Mouse (Mus musculus) E14TG2a.4 (cell line): ENCODE measurements around the gene Myl7.
"Not testable (repeated sequence)": the region's sequence is repeated elsewhere in the genome, so short reads cannot be mapped to it uniquely, and the experiment has no call there.

Source experiments
- H3K27me3 ChIP-seq: 2 replicates; pipeline ENCODE4 v1.6.1; 2014; ENCODE audit warnings: low read length, control low read depth; ENCODE audit not compliant: insufficient read depth
- H3K36me3 ChIP-seq: 2 replicates; pipeline ENCODE4 v1.6.1; 2014; ENCODE audit warnings: low read length, control low read depth; ENCODE audit not compliant: insufficient read depth
- H3K4me1 ChIP-seq: replicated peaks from 2 replicates; pipeline ENCODE4 v1.6.1; 2014; ENCODE audit warnings: low read depth, low read length, control low read depth
- H3K4me3 ChIP-seq: replicated peaks from 2 replicates; pipeline ENCODE4 v1.5.1; 2014; ENCODE audit warnings: mild to moderate bottlenecking, low read length
- H3K9me3 ChIP-seq: 2 replicates; pipeline ENCODE4 v1.6.1; 2014; ENCODE audit warnings: low read length, control low read depth
- CTCF ChIP-seq: conservative IDR thresholded peaks from 2 replicates; pipeline ENCODE4 v1.5.1; 2014; ENCODE audit warnings: low read length
- NANOG ChIP-seq: IDR thresholded peaks from 2 replicates; pipeline ENCODE4 v1.6.1; 2014; ENCODE audit warnings: borderline replicate concordance, low read length, mixed read lengths
- POU5F1 ChIP-seq: IDR thresholded peaks from 2 replicates; pipeline ENCODE4 v1.6.1; 2014; ENCODE audit warnings: low read length, borderline replicate concordance

Myl7 gene

GRCm38 (mm10) chr11:5898531-5898930, at the start of gene Myl7:
Myl7 (minus strand) TSS chr11:5898782.
- H3K36me3 ChIP-seq = no peaks in the 10 kb centered on the region
- H3K9me3 ChIP-seq = no peaks in the 10 kb centered on the region
- H3K4me3 ChIP-seq = peak within 1 kb of the TSS; percentile 75
- peaks cover 86% of the 10 kb centered on the region for H3K27me3 ChIP-seq
- H3K4me1 ChIP-seq = peaks cover 73% of the 10 kb centered on the region
- TF ChIP-seq POU5F1 (no peak), CTCF (no peak), NANOG (no peak)

DNA sequence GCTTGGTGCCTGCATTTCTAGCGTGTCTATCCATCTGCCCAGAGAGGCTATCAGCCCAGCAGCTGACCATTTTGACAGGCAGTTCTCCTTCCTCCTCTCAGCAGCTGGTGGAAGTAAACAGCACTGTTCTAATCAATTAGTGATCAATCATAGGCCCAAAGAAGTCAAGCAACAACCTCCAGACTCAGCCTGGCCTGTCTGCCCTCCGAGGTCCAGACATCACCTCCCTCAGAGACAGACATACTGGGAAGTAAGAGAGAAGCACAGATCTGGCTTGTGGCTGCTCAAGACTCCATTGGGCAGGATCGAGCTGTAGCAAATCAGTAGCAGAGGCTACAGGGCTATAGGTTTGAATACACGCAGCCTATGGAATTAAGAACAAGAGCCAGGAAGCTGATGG, 49.2 kb upstream of the Myl7 start:
- Histone ChIP-seq H3K4me1 (peaks cover 62% of the 10 kb centered on the region), H3K9me3 (peaks cover 21% of the 10 kb centered on the region), H3K27me3 (no peaks in the 10 kb centered on the region), H3K36me3 (no peaks in the 10 kb centered on the region), H3K4me3 (no peak overlapping the region)
- TF ChIP-seq CTCF (no peak), POU5F1 (no peak), NANOG (no peak)

- peaks cover 21% of the 10 kb centered on the region for H3K9me3 ChIP-seq
- no peak overlapping the region for H3K4me3 ChIP-seq
- no peaks in the 10 kb centered on the region for H3K36me3 ChIP-seq
- TF ChIP-seq NANOG = no peak
- TF ChIP-seq POU5F1 = no peak
- no peak for TF ChIP-seq CTCF
- H3K27me3 ChIP-seq = no peaks in the 10 kb centered on the region
- H3K4me1 ChIP-seq = peaks cover 83% of the 10 kb centered on the region
Measured at GRCm38 (mm10) chr11:5945096-5945495, 46.5 kb upstream of the Myl7 start.

- TF ChIP-seq POU5F1 = peak; percentile 60; the same call in 1 of the 2 replicates
- no peak for TF ChIP-seq NANOG
- Histone ChIP-seq H3K9me3 (peaks cover 36% of the 10 kb centered on the region), H3K36me3 (no peaks in the 10 kb centered on the region), H3K4me1 (peaks cover 70% of the 10 kb centered on the region), H3K27me3 (no peaks in the 10 kb centered on the region), H3K4me3 (peak overlapping the region; percentile 24)
Measured at GRCm38 (mm10) chr11:5942966-5943365, 44.4 kb upstream of the Myl7 start.

- not testable (repeated sequence) for H3K4me1 ChIP-seq, H3K27me3 ChIP-seq, H3K36me3 ChIP-seq, H3K4me3 ChIP-seq
- H3K9me3 ChIP-seq = peaks cover 77% of the 10 kb centered on the region
Measured at GRCm38 (mm10) chr11:5934531-5934930, 35.9 kb upstream of the Myl7 start.

DNA sequence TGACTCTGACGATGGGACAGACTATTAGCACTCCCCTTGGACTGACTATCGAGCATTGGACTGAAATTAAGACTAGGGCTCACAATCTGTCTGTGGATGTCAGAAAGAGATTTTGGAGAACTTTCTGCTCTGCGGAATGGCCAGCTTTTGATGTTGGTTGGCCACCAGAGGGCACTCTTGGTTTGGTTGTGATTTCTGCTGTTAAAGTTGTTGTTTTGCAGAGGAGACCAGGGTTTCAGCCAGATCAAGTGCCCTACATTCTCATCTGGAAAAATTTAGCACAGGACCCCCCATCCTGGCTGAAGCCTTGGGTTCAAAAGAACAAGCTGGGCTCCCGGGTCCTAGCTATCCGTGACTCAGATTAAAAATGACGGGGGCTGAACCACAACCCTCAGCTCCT, 33.4 kb upstream of the Myl7 start:
- peaks cover 75% of the 10 kb centered on the region for H3K9me3 ChIP-seq
- not testable (repeated sequence) for H3K4me3 ChIP-seq, H3K4me1 ChIP-seq, H3K36me3 ChIP-seq, H3K27me3 ChIP-seq
- TF ChIP-seq CTCF = peak; percentile 6; the same call in 1 of the 2 replicates

- Histone ChIP-seq H3K36me3 (no peaks in the 10 kb centered on the region; the same call in 1 of the 2 replicates), H3K4me1 (no peaks in the 10 kb centered on the region), H3K27me3 (no peaks in the 10 kb centered on the region), H3K9me3 (peaks cover 64% of the 10 kb centered on the region), H3K4me3 (no peak overlapping the region)
- TF ChIP-seq POU5F1 (no peak), NANOG (no peak), CTCF (no peak)
Measured at GRCm38 (mm10) chr11:5930578-5930977, 32.0 kb upstream of the Myl7 start.

GRCm38 (mm10) chr11:5926696-5927220, 28.2 kb upstream of the Myl7 start:
- Histone ChIP-seq H3K36me3 (no peaks in the 10 kb centered on the region), H3K4me1 (peaks cover 9% of the 10 kb centered on the region), H3K9me3 (peaks cover 30% of the 10 kb centered on the region), H3K4me3 (no peak overlapping the region), H3K27me3 (no peaks in the 10 kb centered on the region)
- TF ChIP-seq NANOG = no peak
- TF ChIP-seq CTCF = no peak

DNA sequence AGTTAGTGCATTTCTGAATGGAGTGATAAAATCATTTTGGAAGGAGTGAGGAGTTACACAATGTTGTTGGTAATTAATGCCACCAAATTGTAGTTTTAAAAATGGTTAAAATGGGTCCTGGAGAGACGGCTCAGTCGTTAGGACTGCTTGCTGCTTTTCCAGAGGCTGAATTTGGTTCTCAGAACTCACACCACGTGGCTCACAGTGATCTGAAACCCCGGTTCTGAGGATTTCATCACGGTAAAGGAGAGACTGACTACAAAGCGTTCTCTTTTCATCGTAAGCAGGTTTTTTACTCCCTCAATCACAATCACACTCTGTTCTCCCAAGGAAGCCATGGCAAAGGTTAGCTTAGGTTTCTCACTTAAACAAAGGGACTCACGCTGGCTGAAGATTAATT, 26.1 kb upstream of the Myl7 start:
- Histone ChIP-seq H3K4me1 (peaks cover 18% of the 10 kb centered on the region), H3K36me3 (no peaks in the 10 kb centered on the region), H3K27me3 (no peaks in the 10 kb centered on the region), H3K9me3 (peaks cover 14% of the 10 kb centered on the region), H3K4me3 (no peak overlapping the region)
- no peak for TF ChIP-seq NANOG
- TF ChIP-seq POU5F1 = no peak
- no peak for TF ChIP-seq CTCF
